Mouse (Mus musculus) 3T3-L1 (cell line): Measurements from ENCODE around the gene Cnn1.
"Not testable (repeated sequence)": the region's sequence is repeated elsewhere in the genome, so short reads cannot be mapped to it uniquely, and the experiment has no call there.

Experiments
- DNase-seq: peaks from one replicate; pipeline ENCODE4 v3.0.0-alpha.2; 2015; ENCODE audit warnings: low read depth, low spot score

Cnn1 gene

DNA sequence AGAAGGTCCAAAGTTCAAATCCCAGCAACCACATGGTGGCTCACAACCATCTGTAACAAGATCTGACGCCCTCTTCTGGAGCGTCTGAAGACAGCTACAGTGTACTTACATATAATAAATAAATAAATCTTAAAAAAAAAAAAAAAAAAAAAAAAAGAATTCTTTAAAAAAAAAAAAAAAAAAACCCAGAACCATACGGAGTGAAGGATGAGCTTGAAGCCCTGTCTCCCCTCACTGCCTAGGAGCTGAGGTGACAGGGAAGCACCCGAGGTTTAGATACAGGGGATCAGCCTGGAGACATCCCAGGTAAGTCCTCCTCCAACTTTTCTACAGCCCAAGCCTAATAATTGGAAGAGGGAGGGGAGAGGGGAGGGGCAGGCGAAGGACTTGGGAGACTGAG, 23.2 kb upstream of the Cnn1 start:
- not testable (repeated sequence) for DNase-seq

- DNase-seq: no peak
These were observed 22.8 kb upstream of the Cnn1 start for GRCm38 (mm10) chr9:22076223-22076622.

GRCm38 (mm10) chr9:22084667-22085021, 14.4 kb upstream of the Cnn1 start:
- no peak for DNase-seq

- peak; percentile 98 for DNase-seq
These were observed 13.8 kb upstream of the Cnn1 start, which contains the start of gene Ecsit for GRCm38 (mm10) chr9:22085022-22085834. Gene Ecsit (minus strand): TSS chr9:22085438.

- no peak for DNase-seq
These were observed 13.0 kb upstream of the Cnn1 start for GRCm38 (mm10) chr9:22086012-22086411.

- peak; percentile 12 for DNase-seq
These were observed 11.9 kb upstream of the Cnn1 start for GRCm38 (mm10) chr9:22087034-22087618.

GRCm38 (mm10) chr9:22089281-22089680, 9.7 kb upstream of the Cnn1 start:
- DNase-seq: peak; percentile 6

DNA sequence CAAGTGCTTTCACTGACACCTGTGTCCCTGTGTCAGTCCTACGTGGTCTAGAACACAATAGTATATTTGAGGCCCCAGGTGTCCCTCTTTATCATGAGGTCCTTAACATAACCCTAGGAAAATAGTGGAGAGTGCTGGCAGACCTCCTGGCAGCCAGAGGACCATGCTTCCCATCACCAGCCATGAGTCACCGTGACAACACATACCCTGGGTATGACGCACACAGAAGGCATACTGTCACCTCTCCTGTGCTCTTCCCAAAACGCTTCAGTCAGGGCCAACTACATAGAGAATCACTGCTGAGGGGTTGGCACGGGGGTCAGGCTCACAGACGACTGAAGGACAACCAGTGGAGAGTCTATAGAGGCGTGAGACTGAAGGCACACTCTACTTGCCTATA, 9.0 kb upstream of the Cnn1 start:
- DNase-seq: peak; percentile 82

- no peak for DNase-seq
These were observed 6.3 kb upstream of the Cnn1 start for GRCm38 (mm10) chr9:22092746-22093145.

GRCm38 (mm10) chr9:22095854-22096307, 3.1 kb upstream of the Cnn1 start:
- peak; percentile 48 for DNase-seq

GRCm38 (mm10) chr9:22099922-22100321, 906 bp downstream of the Cnn1 start:
- DNase-seq: no peak

DNA sequence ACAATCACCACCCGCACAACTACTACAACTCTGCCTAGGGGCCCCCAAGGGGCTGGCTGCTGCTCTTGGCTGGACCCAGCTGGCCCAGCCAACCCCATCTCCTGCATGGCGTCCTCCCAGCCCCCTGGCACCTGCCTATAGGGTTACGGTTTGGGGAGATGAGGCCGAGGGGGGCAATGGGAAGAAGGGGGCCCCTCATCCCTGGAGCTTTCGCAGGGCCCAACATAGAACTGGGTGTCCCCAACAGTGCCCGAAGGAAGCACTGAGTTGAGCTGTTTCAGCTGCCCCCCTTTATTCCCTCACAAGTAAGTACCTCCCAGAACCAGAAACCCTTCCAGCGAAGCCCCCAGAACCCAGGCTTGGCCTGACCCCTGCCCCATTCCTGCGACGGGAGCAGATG, 9.2 kb downstream of the Cnn1 start:
- no peak for DNase-seq

GRCm38 (mm10) chr9:22115635-22116034, 16.6 kb downstream of the Cnn1 start:
- no peak for DNase-seq

- DNase-seq: peak; percentile 23
These were observed 17.1 kb downstream of the Cnn1 start for GRCm38 (mm10) chr9:22116086-22116485.

- peak; percentile 98 for DNase-seq
These were observed 17.9 kb downstream of the Cnn1 start, which contains the start of gene Elof1 for GRCm38 (mm10) chr9:22116740-22117426. Gene Elof1 (minus strand): TSS chr9:22117172.

DNA sequence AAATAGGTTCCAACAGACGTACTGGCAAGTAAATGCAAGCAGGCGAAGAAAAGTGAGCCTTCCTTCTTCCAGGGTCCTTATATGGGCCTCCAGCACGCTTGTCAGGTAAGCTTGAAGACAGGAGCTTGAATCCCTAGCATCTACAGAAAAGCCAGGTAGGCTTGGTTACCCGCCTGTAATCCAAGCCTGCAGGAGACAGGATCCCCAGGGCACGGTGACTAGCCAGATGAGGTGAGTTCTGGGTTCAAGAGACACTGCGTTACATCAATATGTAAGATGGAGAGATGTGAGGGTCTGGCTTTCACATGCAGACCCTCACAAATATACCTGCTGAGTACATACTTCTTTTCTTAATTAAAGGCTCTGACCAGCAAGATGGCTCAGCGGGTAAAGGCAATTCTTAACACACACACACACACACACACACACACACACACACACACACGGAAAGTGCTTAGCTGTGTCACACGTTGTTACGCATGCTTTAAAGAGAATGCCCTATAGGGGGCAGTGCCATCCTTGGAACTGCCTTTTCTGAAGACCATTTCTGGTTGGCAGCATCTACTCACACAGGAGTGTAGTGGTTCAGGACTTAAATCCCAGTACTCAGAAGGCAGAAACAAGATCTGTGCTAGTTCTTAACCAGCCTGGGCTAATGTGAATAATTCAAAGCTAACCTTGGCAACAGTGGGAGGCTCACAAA, 18.9 kb downstream of the Cnn1 start:
- peak; percentile 78 for DNase-seq

- no peak for DNase-seq
These were observed 20.5 kb downstream of the Cnn1 start for GRCm38 (mm10) chr9:22119543-22119942.

DNA sequence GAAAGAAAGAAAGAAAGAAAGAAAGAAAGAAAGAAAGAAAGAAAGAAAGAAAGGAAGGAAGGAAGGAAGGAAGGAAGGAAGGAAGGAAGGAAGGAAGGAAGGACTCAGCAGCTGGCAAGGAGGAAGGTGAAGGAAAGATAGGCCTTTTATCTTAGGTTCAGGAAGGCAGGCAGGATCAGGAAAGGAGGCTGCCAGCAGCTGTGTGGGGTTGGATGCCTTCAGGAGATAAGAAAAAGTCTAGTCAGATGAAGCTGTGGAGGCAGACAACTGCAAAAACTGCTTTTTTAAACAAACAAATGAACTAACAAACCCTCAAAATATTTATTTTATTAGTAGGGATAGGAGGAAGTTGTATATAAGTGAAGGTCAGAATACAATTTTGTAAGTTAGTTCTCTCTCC, 22.5 kb downstream of the Cnn1 start:
- no peak for DNase-seq

GRCm38 (mm10) chr9:22122005-22122404, 23.0 kb downstream of the Cnn1 start:
- DNase-seq: no peak

- DNase-seq: no peak
These were observed 24.1 kb downstream of the Cnn1 start for GRCm38 (mm10) chr9:22123069-22123609.

DNA sequence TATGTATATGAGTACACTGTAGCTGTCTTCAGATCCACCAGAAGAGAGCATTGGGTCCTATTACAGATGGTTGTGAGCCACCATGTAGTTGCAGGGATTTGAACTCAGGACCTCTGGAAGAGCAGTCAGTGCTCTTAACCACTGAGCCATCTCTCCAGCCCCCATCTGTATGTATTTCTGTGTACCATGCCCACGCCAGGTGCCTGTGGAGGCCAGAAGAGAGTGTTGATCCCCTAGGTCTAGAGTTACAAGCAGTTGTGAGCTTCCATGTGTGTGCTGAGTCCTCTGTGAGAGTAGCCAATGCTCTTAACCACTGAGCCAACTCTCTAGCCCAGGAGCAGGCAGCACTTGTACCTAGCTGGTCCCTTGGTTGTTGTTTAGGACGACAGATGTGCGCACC, 25.2 kb downstream of the Cnn1 start:
- no peak for DNase-seq
